Mouse (Mus musculus): ENCODE data around the gene Cblc. TPM values are rescaled to one million over a fixed set of nuclear protein-coding genes. Genes with fewer than 3 reads are reported as not detected.

Gene Cblc
- polyA plus RNA-seq (2012; rRNA removed), result 140 and 141 TPM in 2 replicates

DNA sequence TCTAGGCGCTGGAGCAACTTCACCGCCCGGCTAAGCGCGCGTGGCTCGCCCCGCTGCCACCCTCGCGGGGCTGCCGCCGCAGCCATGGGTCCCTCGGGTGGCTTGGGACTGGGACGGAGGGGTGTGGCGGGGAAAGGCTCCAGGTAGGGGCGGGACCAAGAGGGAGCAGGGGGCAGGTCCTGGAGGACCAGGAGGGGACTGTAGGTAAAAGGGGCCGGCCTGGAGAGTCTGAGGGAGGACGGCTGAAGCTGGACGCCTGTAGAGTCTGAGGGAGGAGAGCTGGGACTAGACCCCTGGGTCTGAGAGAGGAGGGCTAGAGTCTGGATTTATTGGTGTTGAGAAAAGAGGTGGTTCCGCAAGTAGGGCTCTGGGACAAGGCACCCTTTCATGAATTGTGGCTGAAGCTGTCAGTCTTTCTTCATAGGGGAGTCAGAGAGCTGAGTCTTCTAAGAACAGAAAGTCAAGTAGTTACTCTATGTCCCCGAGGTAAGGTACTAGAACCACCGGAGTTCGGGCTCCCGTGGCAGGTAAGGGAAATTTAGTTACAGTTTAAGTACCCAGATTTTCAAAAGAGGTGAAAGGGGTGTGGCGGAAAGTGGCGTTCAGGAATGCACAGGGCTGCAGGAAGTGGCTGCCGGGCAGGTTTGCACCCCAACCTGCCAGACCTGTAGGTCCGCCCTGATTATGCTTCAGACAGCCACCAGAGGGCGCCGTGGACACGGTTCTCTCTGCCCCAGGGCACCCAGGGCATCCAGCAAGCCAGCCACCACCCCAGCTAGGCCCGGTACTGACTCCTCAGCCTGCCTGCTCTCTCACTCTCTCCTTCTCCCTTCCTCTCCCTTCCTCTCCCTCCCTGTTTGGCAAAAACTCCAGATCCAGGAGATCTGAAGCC, at the start of gene Cblc:
Gene Cblc (minus strand): TSS at position 113 of the 892 bp plus-strand sequence.

DNA sequence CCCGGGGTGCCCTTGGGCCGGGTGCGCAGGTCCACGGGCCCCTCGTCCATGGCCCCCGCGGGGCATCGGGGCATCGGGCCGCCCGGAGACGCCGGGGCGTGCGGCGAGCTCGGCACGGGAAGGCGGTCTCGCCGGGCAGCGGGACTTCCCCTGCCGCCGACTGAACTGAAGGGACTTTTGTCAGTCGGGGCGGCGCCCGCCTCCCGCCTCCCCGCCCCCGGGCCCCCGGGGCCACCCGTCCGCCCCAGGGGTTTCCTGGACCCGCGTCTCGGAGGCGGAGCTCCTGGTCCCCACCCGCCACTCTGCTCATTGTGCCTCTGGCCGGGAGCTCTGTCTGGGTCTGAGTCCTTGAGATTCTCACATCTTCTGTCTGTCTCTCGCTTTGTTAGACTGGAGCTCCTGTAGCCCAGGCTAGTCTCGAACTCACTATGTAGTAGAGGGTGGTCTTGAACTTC, 26.0 kb upstream of the Cblc start, which contains the start of gene Bcl3:
Gene Bcl3 (minus strand): TSS at position 167 of the 455 bp plus-strand sequence.

DNA sequence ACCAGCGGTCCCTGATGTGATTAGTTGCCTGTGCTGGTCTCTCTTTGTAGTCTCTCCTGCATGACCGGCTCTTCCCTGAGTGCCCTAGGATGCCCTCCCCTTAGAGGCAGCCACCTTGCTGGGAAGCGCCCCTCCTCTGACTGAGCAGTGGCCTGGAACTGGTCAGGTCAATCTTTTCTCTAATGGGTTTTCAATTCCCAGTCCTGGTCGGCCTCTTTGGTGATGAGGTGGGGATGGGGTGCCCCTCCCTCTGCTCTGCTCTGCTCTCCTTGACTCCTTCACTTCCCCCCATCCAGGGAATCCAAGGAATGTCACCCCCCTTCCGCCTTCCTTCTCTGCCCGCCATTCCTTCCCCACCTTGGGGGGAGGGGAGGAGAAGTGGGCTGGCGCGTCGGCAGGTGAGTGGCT, 25.6 kb downstream of the Cblc start, which contains the start of gene Bcam:
Gene Bcam (minus strand): TSS at position 33 of the 408 bp plus-strand sequence.

DNA sequence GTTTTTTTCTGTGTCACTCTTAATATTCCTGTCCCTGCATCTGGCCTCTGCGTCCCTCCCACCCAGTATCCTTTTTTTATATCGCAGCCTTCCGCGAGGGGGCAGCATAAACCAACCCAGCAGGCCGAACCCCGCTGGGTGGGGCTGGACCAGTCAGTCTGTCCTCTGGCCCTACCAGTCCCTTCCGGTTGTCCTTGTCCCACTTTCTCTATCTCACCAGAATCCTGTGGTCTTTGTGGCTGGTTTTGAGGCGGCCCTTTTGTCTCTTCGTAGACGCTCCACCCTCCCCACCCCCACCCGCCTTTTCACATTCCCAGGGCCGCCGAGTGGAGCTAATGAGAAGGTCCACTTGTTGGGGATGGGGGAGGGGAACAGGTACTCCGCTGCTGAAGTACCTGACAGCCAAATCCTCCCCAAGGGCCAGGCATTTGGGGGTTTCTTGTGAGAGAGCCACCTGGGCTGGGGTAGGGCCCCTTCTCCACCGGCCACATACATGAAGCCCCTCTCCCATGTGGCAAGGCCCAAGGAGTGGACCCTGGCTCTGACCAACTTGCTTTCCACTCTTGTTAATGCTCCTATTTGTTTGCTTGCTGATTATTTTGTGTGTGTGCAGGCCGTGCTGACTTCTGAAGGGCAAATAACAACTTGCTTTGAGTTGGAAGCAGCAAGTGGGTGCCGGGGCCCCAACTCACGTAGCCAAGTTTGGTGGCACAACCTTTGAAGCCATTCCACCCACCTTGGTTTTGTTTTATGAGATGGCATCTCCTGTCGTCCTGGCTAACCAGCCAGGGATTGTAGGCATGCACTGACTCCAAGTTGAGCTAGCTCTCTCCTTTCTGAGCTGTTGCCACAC, 46.2 kb downstream of the Cblc start, which contains the start of gene Nectin2:
Gene Nectin2 (minus strand): TSS at position 267 of the 853 bp plus-strand sequence.

Other genes with a start within 250 kb of the Cblc start
- 191 and 212 TPM in 2 replicates for gene Ppp1r37, start 233.7 kb downstream of the Cblc start, polyA plus RNA-seq (2012; rRNA removed)
- 2.8 and 2.9 TPM in 2 replicates for gene Zfp296, start 219.5 kb downstream of the Cblc start, polyA plus RNA-seq (2012; rRNA removed)
- 109 and 138 TPM in 2 replicates for gene Gemin7, start 219.2 kb downstream of the Cblc start, polyA plus RNA-seq (2012; rRNA removed)
- gene Clasrp, start 192.3 kb downstream of the Cblc start, polyA plus RNA-seq (2012; rRNA removed), result 149 and 153 TPM in 2 replicates
- gene Relb, start 167.4 kb downstream of the Cblc start, polyA plus RNA-seq (2012; rRNA removed), result 78.7 and 93.0 TPM in 2 replicates
- 143 and 159 TPM in 2 replicates for gene Clptm1, start 131.8 kb downstream of the Cblc start, polyA plus RNA-seq (2012; rRNA removed)
- gene Apoc2, start 118.9 kb downstream of the Cblc start, polyA plus RNA-seq (2012; rRNA removed), result 35.5 and 39.0 TPM in 2 replicates
- not detected in 2 replicates for gene Gm44805, start 115.4 kb downstream of the Cblc start, polyA plus RNA-seq (2012; rRNA removed)
- gene Apoc4, start 115.3 kb downstream of the Cblc start, polyA plus RNA-seq (2012; rRNA removed), result 0.49 and 1.3 TPM in 2 replicates
- gene Apoc1, start 104.1 kb downstream of the Cblc start, polyA plus RNA-seq (2012; rRNA removed), result 0.65 and 1.6 TPM in 2 replicates
- gene Apoe, start 97.6 kb downstream of the Cblc start, polyA plus RNA-seq (2012; rRNA removed), result 734 and 810 TPM in 2 replicates
- 106 and 114 TPM in 2 replicates for gene Tomm40, start 81.4 kb downstream of the Cblc start, polyA plus RNA-seq (2012; rRNA removed)
- 167 and 177 TPM in 2 replicates for gene Nectin2, start 46.3 kb downstream of the Cblc start, polyA plus RNA-seq (2012; rRNA removed)
- gene Bcam, start 25.8 kb downstream of the Cblc start, polyA plus RNA-seq (2012; rRNA removed), result 56.6 and 61.3 TPM in 2 replicates
- gene Bcl3, start 26.0 kb upstream of the Cblc start, polyA plus RNA-seq (2012; rRNA removed), result 183 and 189 TPM in 2 replicates
- 0.23 and 0.93 TPM in 2 replicates for gene Gm19345, start 55.2 kb upstream of the Cblc start, polyA plus RNA-seq (2012; rRNA removed)
- gene Ceacam16, start 64.5 kb upstream of the Cblc start, polyA plus RNA-seq (2012; rRNA removed), result 0.28 and 0.88 TPM in 2 replicates
- not detected in 2 replicates for gene Ceacam19, start 91.2 kb upstream of the Cblc start, polyA plus RNA-seq (2012; rRNA removed)
- gene Pvr, start 124.4 kb upstream of the Cblc start, polyA plus RNA-seq (2012; rRNA removed), result 10.9 and 14.4 TPM in 2 replicates
- gene Igsf23, start 153.9 kb upstream of the Cblc start, polyA plus RNA-seq (2012; rRNA removed), result 42.4 and 60.3 TPM in 2 replicates
- gene Ceacam20, start 168.6 kb upstream of the Cblc start, polyA plus RNA-seq (2012; rRNA removed), result 97.5 and 113 TPM in 2 replicates
- gene Nlrp9b, start 194.7 kb upstream of the Cblc start, polyA plus RNA-seq (2012; rRNA removed), result 3.1 and 4.7 TPM in 2 replicates

Data from colon, adult 2 months (tissue).